Mouse (Mus musculus) hindbrain, postnatal 0 days (tissue): ENCODE measurements around the gene Lrp1. TPM values are rescaled to one million over a fixed set of nuclear protein-coding genes. Genes with fewer than 3 reads are reported as not detected.

ENCODE experiments used
- ATAC-seq: fragments of 200-750 bp; cut with Nextera tagmentation; 2 replicates; pipeline ENCODE4 v1.8.0; 2017; ENCODE audit warnings: mild to moderate bottlenecking, moderate TSS enrichment, moderate library complexity
- DNase-seq: peaks from one replicate; pipeline ENCODE4 v3.0.0-alpha.2; 2015; ENCODE audit warnings: low spot score
- H3K27ac ChIP-seq: fragments of 300-500 bp; sonication (generic); 2 replicates; pipeline ENCODE4 v1.5.1; 2014; ENCODE audit warnings: mild to moderate bottlenecking
- H3K27me3 ChIP-seq: fragments of 300-500 bp; sonication (generic); 2 replicates; pipeline ENCODE4 v1.6.1; 2014; ENCODE audit warnings: low read length, mixed read lengths; ENCODE audit not compliant: insufficient read depth
- H3K36me3 ChIP-seq: fragments of 300-500 bp; sonication (generic); 2 replicates; pipeline ENCODE4 v1.6.1; 2014; ENCODE audit warnings: low read length, mixed read lengths; ENCODE audit not compliant: insufficient read depth
- H3K4me1 ChIP-seq: fragments of 300-500 bp; sonication (generic); 2 replicates; pipeline ENCODE4 v1.6.1; 2014; ENCODE audit warnings: antibody characterized with exemption, low read length, mixed read lengths; ENCODE audit not compliant: insufficient read depth
- H3K4me2 ChIP-seq: fragments of 300-500 bp; sonication (generic); 2 replicates; pipeline ENCODE4 v1.6.1; 2014; ENCODE audit warnings: low read depth, mild to moderate bottlenecking, low read length, moderate library complexity, mixed read lengths
- H3K4me3 ChIP-seq: fragments of 300-500 bp; sonication (generic); 2 replicates; pipeline ENCODE4 v1.5.1; 2014; ENCODE audit warnings: low read length
- H3K9ac ChIP-seq: fragments of 300-500 bp; sonication (generic); replicated peaks from 2 replicates; pipeline ENCODE4 v1.6.1; 2014; ENCODE audit warnings: mild to moderate bottlenecking, low read length, moderate library complexity, mixed read lengths
- H3K9me3 ChIP-seq: fragments of 300-500 bp; sonication (generic); 2 replicates; pipeline ENCODE4 v1.6.1; 2016; ENCODE audit warnings: low read length, mixed read lengths
- CTCF ChIP-seq: IDR thresholded peaks from 2 replicates; pipeline ENCODE4 v1.5.1; 2016; ENCODE audit warnings: antibody characterized with exemption, control low read depth, low read depth
- WGBS: fragments of 180-500 bp; shearing (Covaris S2); extraction: QIAGEN DNeasy Blood & Tissue Kit; methylation state at CpG from one replicate; pipeline ENCODE4 v1.1.7; 2014; 5-methylcytosine and 5-hydroxymethylcytosine counted together
- polyA plus RNA-seq: library from polyadenylated mRNA; unstranded; fragments of >200 nt; fragmentation: Nextera tagmentation; extraction: Ambion mirVana; gene quantifications from 2 replicates; pipeline ENCODE4 v1.2.1, GENCODE M21; 2015
- total RNA-seq: library from RNA; depleted of rRNA; stranded (reverse); fragments of >200 nt; gene quantifications from 2 replicates; pipeline ENCODE4 v1.2.3, GENCODE M21; 2014

Lrp1 gene
- total and polyA plus RNA-seq, 2 experiments from 2014 or later = 75.5 to 245 TPM

DNA sequence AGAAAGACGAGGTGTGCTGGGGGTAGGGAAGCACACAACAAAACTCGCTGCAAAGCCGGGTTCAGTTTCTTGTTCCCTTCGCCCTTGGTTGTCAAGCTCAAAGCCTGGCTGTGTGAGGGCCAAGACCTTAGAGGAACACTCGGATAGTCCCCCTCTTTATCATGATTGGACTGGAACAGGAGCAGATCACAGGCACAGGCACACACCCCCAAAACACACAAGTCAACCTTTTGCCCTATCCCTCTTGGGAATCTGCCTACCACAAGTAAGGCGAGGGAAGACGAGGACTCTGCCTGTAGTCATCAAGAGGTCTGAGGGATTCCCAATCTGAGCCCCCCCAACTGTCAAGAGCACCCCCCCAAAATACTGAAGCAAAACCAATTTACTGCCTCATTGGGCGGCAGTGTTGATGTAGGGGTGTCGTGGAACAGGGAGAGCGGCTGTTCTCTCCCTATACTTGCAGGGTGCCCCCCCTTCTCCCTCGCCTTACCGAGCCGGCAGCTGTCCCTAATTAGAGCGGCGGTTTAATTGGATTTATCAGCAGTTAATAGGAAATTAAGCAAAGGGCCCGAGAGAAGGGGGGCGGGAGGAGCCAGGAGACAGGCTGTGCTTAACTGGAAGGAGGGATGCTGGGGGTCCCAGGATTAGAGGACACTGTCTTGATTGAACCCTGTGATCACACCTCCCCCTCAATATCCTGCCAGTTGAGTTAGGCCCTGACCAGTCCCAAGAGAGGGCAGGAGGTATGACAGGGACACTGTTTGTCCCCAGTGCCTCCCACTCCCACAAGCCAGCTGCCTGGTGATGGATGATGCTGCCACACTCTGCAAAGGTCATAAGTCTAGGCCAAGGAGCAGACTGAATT is 110.9 kb downstream of the Lrp1 start:
- DNase-seq = peak; percentile 84
- Histone ChIP-seq H3K36me3 (no peaks in the 10 kb centered on the region), H3K4me3 (peak overlapping the region; percentile 32), H3K9ac (peak overlapping the region; percentile 73; the same call in 1 of the 2 replicates), H3K4me1 (peaks cover 34% of the 10 kb centered on the region), H3K27me3 (no peaks in the 10 kb centered on the region), H3K27ac (peak overlapping the region; percentile 98), H3K4me2 (peak overlapping the region; percentile 61), H3K9me3 (no peaks in the 10 kb centered on the region)
- WGBS = 12% methylated on average over 17 of the region's 17 CpGs
- TF ChIP-seq CTCF = no peak
- peak; percentile 8; the same call in 1 of the 2 replicates for ATAC-seq

DNA sequence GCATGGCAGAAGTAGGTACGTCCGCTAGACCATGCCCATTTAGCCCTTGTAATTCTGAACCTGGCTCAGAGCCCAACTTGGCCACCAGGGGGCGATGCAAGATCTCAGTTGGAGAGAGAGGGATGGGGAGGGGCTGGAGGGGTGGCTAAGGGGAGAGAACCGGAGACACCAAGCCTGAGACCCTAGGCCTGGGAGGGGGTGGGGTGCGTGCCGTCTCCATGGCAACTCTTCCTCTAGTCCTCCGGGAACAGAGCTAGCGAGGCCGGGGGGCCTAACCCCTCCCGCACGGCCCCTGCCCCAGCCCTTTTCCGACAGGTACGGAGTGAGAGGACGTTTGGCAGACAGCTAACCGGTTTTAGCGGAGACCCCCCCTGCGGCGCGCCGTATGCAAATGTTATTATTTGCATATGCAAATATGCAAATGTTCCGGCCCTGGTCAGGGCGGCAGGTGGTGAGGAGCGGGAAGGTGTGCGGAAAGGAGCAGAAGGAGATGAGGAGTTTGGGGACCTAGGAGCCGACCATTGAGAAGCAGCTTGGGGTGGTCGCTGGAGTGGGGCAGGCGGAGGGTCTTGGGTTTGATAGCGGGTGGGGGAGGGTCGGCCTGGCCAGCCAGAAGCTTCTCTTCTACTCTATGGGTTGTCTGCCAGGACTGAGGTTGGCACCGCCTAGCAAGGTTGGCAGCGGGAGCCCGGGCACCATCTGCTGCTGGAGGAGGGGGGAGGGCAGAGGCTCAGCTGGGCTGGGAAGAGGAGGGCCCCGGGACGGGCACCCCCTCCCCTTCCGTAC is 111.7 kb downstream of the Lrp1 start:
- Histone ChIP-seq H3K36me3 (no peaks in the 10 kb centered on the region), H3K4me3 (peak overlapping the region; percentile 32), H3K27me3 (no peaks in the 10 kb centered on the region), H3K9ac (peak overlapping the region; percentile 39; the same call in 1 of the 2 replicates), H3K4me1 (peaks cover 34% of the 10 kb centered on the region), H3K27ac (peak overlapping the region; percentile 98), H3K9me3 (no peaks in the 10 kb centered on the region), H3K4me2 (peak overlapping the region; percentile 61)
- peak; percentile 94 for TF ChIP-seq CTCF
- 1% methylated on average over 35 of the region's 35 CpGs for WGBS
- DNase-seq (peak; percentile 97), ATAC-seq (peak; percentile 76)

DNA sequence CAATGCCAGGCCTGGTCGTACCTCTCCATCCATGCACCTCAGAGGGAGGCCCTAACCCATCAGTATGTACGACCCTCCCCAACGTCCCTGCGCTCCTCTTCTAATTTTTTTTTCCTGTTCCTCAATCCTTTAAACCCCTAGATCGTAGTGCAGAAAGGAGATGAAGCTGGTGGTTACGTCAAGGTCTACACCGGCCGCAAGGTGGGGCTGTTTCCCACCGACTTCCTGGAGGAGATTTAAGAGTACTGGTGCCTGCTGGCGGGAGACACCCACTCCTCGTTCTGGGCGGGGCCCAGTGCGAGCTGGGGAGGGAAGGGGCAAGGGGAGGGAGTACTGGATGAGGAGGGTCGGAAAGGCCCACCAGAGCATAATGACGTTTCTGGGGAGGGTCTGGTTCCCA is 112.7 kb downstream of the Lrp1 start:
- Histone ChIP-seq H3K36me3 (no peaks in the 10 kb centered on the region), H3K4me2 (peak overlapping the region; percentile 61), H3K4me3 (no peak overlapping the region), H3K9me3 (no peaks in the 10 kb centered on the region), H3K4me1 (peaks cover 30% of the 10 kb centered on the region), H3K27me3 (no peaks in the 10 kb centered on the region), H3K9ac (0 out of 2 replicates have a peak overlapping the region, but pooled peaks have one; percentile 25), H3K27ac (peak overlapping the region; percentile 22; the same call in 1 of the 2 replicates)
- DNase-seq = peak; percentile 89
- WGBS = 6% methylated on average over 15 of the region's 15 CpGs
- peak; percentile 82 for TF ChIP-seq CTCF
- no peak for ATAC-seq

DNA sequence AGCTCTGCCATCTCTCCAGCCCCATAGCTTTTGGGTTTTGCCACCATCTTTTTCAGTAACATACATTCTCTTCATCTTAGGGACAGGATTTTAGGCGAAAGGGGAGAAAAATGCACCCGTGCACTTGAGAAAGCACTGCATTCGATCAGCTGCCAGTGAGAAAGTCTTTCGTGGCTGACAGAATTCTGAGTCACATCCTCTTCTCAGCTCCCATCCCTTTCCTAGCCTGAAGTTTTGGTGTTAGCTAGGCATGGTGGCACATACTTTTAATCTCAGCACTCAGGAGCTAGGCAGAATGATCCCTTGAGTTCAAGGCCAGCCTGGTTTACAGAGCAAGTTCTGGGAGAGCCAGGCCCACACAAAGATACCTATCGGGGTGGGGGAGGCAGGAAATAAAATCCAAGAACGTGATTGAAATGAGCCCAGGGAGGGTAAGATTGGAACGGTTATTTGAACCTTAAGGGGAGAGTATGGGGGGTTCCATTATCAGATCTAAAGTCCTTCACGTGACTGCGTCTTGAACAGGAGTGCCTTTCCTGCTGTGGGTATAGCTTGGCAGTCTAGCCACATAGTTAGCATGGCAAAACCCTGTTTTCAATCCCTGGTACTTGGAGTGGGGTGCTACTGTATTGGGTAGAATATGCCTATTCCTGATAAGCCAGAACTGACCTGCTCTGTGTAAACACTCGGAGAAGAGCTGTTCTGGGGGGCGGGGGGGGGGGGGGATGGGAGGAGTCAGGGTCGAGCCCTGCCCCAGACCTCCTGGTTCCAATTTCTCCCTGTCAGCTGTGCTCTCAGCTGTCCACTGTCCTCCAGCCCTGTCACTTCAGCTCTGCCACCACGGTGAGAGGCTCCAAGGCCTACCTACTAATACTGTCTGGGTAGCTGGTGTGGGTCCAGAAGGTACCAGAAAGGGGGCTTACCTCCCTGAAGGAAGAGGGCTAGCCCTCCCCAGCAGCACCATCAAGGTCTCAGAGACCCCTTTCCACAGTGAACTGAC is 119.8 kb downstream of the Lrp1 start, which contains the start of gene Stac3:
TSS of gene Stac3 (plus strand) at position 793 of the 1,000 bp plus-strand sequence.
- H3K4me2 ChIP-seq = no peak within 1 kb of the TSS
- no peak within 1 kb of the TSS for H3K27ac ChIP-seq
- no peaks in the 10 kb centered on the region for H3K9me3 ChIP-seq
- no peak for DNase-seq
- peaks cover 20% of the 10 kb centered on the region; the same call in 1 of the 2 replicates for H3K36me3 ChIP-seq
- 77% methylated on average over 13 of the region's 13 CpGs for WGBS
- no peak within 1 kb of the TSS for H3K9ac ChIP-seq
- H3K4me3 ChIP-seq = no peak within 1 kb of the TSS
- H3K27me3 ChIP-seq = no peaks in the 10 kb centered on the region
- TF ChIP-seq CTCF = no peak
- ATAC-seq = no peak
- no peaks in the 10 kb centered on the region for H3K4me1 ChIP-seq

DNA sequence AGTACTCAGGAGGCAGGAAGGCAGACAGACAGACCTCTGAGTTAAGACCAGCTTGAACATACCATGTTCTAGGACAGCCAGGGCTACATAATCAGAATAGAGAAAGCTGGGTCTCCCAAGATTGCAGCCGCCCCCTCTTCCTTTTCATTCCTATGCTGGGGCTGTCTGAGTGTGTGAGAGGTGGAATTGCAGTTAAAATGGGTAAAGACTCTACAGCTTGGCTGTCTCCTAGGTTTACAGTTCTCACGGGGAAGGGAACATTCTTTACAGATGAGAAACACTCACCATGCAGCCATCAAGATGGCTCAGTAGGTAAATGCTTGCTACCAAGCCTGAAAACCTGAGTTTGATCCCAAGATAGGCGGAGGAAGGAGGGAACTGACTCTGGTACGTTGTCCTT is 120.9 kb downstream of the Lrp1 start:
- no peak for DNase-seq
- Histone ChIP-seq H3K9ac (no peak overlapping the region), H3K27ac (no peak overlapping the region), H3K4me3 (no peak overlapping the region), H3K36me3 (peaks cover 28% of the 10 kb centered on the region; the same call in 1 of the 2 replicates), H3K27me3 (no peaks in the 10 kb centered on the region), H3K9me3 (no peaks in the 10 kb centered on the region), H3K4me1 (no peaks in the 10 kb centered on the region), H3K4me2 (no peak overlapping the region)
- 90% methylated on average over 4 of the region's 4 CpGs for WGBS
- TF ChIP-seq CTCF = no peak
- no peak for ATAC-seq

DNA sequence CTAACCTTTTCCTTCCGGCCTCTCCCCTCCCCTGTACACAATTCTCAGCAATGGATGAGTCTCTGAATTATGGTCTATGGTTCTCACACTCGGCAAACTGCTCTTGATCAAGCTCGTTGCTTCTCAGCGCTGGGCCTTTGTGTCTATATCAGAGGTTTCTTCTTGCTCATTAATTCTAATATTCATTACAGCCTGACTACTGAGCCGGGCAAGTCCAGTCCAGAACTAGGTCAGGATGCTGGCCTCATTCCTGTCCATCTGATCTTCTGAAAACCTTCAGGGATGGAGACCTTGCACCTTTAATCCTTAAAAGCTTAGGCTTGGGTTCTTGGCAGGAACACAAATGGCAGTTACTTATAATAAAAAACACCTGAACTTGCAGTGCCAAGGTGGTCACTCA is 121.4 kb downstream of the Lrp1 start:
- DNase-seq (no peak), ATAC-seq (no peak)
- Histone ChIP-seq H3K27me3 (no peaks in the 10 kb centered on the region), H3K4me1 (no peaks in the 10 kb centered on the region), H3K27ac (no peak overlapping the region), H3K9ac (no peak overlapping the region), H3K36me3 (peaks cover 28% of the 10 kb centered on the region; the same call in 1 of the 2 replicates), H3K9me3 (no peaks in the 10 kb centered on the region), H3K4me2 (no peak overlapping the region), H3K4me3 (no peak overlapping the region)
- WGBS = 74% methylated on average over 5 of the region's 5 CpGs
- no peak for TF ChIP-seq CTCF
